Mouse (Mus musculus): Measurements from ENCODE around the gene Hdc. TPM values are rescaled to one million over a fixed set of nuclear protein-coding genes. Genes with fewer than 3 reads are reported as not detected.
A peak's percentile ranks its signal among the peaks of the same experiment; 100 is the strongest.
"Not testable (repeated sequence)": the region's sequence is repeated elsewhere in the genome, so short reads cannot be mapped to it uniquely, and the experiment has no call there.

Hdc gene
- polyA plus RNA-seq (2012; rRNA removed), result 0.66 and 1.0 TPM in 2 replicates

DNA sequence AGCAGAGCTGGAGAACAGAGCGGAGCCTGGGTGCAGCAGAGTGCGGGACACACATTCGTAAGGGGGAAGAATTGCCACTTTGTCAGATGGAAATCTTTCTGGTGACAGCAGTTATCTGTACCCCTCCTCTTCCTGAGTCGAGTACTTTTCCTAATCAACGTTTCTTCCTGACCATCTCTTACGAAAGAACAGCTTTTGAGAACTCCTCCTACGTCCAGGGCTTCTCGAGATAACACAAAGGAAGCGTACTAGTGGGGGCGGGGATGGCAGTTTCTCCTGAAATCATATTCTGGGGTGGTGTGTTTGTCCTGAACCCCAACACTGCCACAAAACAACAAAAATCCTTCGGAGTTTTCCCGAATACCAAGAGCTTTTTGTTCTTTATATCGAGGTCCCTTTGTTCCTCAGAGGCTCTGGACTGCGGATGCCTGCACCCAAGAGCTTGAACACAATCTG lies at the start of gene Hdc:
Hdc (minus strand) TSS at position 51 of the 456 bp plus-strand sequence.
- no peak for DNase-seq (ENCODE audit: extremely low spot score in 1 of 2, low spot score in 1 of 2)

DNA sequence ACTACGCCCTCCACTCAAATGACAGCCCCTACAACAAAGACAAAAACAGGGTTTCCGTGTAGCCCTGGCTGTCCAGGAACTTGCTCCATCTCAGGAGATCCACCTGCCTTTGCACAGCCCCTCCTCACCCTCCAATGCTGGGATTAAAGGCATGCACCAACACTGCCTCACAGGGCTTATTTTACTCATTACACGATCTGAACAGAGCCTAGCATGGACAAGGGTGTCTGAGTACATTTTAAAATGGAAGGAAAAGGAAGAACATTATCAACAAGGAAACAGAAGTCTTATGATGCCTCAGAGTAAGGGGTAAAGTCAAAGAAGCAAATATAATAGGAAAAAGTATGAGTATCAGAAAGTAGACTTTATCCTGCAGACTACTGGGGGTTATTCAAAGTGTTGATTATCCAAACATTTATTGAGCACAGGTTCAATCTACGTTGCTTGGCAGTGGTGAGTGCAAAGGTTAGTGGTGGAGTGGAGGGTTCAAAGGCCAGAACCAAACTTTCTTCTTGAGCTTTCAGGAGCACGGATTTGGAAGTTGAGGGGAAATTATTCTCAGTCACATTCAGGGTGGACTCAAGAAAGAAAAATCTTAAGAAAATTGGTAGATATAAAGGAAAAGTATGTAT lies 49.6 kb upstream of the Hdc start:
- no peak for DNase-seq (ENCODE audit: extremely low spot score in 1 of 2, low spot score in 1 of 2)

DNA sequence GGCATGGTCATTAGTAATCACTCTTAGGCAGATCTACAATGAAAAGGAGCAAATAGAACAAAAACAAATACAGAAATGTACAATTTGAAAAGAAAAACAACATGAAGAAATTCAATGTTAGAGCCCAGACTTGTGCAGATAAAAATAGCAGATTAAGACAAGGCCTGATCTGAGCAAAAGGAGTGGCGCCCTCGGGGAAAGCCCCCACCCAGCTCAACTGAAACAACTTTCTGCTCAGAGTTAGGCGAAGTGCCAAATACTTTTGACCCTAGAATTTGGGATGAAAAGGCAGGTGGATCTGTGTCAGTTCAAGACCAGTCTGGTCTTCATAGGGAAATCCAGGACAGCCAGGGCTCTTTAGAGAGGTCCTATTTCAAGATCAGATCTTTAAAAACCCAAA lies 46.9 kb upstream of the Hdc start:
- no peak for DNase-seq (ENCODE audit: extremely low spot score in 1 of 2, low spot score in 1 of 2)

DNA sequence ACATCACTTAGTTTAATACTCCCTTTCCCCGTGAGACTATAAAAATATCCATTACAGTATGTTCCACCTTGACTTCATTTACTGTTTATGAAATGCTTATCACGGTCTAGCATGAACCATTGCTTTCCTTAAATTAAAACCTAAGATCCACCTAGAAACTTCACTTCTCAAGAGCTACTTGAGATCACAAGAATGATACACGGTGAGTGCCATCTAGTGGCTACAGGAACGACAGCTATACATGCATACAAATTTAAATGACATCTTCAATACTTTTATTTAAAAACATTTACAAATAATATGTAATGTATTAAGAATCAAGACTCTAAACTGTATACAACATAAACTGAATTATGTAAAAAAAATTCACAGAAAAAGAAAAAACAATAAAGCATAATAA lies 44.4 kb upstream of the Hdc start:
- peak in 1 of 2 experiments; percentile 42 for DNase-seq (ENCODE audit: extremely low spot score in 1 of 2, low spot score in 1 of 2)

DNA sequence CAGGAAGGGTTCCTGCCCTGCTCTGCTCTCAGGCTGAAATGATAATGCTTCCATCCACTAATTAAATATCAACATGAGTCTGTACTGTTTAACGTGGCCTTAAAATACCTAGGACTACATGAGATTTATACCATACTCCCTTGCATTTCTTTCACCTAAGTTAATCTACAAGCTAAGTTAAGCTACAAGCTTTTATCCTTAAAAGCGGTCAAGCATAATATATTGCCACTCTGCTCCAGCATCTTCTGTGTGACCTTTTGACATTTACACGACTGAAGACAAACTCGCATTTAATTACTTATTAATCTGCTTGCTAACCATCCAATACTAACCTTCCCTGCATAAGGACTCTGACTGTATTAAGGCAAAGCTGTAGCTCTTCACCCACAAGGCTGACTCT lies 33.8 kb upstream of the Hdc start:
- DNase-seq (ENCODE audit: extremely low spot score in 1 of 2, low spot score in 1 of 2), result no peak

DNA sequence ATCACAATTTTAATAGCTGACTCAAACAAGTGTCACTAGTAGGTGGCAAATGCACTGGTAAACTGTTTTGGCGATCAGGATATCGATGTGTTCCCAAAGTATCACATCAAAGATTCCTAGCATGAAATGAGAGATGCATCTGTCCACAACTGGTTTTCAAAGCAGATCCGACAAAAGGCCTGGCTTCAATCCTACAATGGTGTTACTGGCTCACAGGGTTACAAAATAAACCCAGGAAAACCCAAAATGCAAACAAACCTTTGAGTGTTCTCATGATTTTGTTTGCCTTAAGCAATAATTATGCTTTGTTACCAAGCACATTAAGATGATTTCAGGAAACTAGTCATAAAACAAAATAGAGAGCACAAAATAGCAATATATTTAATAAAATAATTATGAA lies 28.7 kb upstream of the Hdc start:
- no peak for DNase-seq (ENCODE audit: extremely low spot score in 1 of 2, low spot score in 1 of 2)

DNA sequence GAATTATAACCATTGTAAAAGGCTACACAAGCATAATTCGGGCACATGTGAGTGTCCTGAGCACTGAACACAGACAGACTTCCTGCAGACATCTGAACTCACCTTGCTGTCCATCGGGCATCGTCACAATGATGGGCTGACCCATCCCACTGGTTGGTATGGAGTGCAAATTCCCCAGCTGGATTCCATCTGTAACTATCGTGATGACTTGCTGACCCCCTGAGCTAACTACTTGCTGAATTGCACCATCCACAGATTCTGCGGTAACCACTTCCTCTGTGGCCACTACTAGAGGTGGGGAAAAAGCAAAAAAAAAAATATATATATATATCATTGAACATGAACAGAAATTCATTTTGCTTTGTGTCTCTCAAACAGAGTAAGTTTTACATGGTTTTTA lies 27.4 kb upstream of the Hdc start:
- DNase-seq (ENCODE audit: extremely low spot score in 1 of 2, low spot score in 1 of 2), result no peak

DNA sequence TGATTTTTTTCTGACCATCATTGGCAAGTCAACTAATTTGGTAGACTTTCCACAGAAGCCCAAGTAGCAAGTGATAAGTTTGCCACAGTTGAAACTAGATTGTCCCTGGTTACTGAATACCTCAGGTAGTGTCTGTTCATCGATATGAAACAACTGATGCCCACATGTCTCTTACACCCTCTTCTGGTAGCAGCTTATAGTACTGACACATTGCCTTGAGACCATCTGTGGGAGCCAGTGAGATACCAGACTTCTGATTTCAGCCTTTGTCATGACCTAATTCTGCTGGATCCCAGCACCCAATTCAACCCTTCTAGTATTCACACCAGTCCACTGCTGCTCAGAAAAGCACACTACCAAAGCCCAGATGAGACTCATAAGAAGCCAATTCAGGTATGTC lies 25.7 kb upstream of the Hdc start:
- DNase-seq (ENCODE audit: extremely low spot score in 1 of 2, low spot score in 1 of 2), result no peak

DNA sequence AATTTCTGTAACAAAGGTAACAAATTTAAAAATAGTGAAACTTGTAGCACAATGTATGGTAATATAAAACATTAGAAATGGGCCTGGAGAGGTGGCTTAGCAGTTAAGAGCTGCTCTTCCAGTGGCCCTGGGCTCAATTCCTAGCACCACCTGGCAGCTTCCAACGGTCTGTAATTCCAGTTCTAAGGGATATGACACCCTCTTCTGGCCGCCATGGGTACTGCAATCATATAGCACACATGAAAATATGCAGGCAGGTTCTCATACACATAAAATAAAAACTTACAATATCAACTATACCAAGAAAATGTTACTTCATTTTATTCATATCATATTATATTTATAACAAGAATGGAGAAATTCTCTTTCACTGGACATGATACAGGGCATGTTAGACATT lies 21.2 kb upstream of the Hdc start:
- no peak for DNase-seq (ENCODE audit: extremely low spot score in 1 of 2, low spot score in 1 of 2)

DNA sequence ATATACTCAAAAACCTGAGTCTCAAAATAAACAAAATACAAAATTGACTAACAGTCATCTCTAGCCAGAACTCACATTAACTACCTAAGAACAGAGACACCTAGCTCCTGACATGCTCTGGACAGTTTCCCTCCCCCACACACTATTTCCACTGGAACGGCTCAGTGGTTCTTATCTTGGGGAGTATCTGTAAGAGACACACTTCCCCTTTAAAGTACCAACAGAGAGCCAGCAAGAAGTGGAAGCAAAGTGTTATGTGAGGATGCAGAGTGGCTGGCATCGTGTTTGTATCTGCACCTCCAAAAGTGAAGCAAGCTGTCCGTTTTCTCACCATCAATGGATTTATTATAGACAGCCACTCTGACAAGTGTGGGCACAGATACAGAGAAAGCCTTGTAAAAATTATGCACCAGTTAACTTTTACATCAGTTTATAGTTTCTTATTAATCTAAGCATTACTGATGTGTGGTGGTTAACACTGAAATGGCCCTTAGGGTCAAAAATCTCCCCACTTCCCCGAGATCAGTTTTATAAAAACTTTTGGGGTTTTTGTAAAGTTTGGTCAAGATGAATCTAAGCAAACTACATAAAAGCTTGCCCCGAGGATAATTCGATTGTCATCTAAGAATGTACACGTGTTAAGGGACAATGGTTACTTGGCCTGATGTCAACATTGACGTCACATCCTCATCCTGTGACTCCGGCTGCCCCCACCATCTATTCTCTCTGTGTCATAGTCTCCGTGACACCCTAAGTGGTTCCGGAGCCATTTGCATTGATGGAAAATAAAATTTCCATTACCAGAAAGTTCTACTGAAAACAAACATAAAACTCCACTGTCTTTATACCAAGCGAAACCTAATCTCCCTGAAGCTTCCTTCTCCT lies 17.1 kb upstream of the Hdc start:
- no peak for DNase-seq (ENCODE audit: extremely low spot score in 1 of 2, low spot score in 1 of 2)

DNA sequence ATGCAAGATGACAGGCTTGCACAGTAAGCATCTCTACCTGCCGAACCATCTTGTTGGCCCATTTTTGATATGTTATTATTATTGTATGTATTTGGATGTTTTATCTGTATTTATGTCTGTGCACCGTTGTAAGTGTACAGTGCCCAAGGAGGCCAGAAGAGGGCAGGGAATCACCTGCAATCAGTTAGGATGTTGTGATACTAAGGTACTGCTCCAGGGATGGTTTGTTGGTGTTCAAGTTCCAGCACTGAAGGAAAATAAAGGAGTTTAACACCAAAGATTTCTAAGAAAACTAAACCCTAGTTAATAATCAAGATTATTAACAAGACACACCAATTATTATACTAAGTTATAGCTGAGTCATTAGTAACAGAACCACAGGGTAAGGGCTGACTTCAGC lies 14.1 kb upstream of the Hdc start:
- DNase-seq (ENCODE audit: extremely low spot score in 1 of 2, low spot score in 1 of 2), result no peak

DNA sequence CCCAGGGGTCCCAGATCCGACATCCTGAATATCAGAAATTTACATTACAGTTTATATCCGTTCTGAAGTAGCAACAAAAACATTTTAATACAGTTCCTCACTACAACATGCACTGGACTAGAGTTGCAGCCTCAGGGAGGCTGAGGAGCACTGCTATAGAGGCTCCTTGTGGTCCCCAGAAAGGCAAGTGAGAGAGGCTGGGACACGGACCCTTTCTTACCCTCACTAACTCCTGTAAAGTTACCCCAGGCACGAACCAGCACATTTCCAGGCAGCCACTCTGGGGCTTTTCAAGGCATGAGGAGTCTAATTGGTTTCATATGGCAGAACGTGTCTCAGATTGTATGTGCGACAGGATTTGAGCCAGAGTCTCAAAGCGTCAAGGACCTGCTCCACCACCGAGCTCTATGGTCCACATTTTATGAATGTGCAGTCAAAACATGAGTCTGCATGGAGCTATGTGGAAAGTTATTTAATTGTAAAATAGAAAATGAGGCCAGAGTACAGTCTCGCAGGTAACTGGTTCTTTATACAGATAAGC lies 9.4 kb upstream of the Hdc start:
- no peak for DNase-seq (ENCODE audit: extremely low spot score in 1 of 2, low spot score in 1 of 2)

DNA sequence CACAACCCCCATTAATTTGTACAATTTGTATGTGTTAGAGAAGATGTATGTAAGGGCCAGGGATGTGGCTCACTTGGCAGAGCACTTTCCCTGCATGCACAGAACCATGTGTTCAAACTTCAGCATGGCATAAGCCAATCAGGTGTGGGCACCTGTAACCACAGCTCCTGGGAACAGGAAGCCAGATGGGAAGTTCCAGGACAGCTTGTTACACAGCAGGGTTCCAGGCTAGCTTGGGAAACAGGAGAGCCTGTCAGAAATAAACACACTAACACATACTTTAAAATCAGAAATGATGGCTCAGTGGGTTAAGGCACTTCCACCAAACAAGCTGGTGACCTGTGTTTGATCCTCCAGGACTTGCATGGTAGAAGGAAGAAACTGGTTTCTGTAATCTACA lies 4.0 kb upstream of the Hdc start:
- no peak for DNase-seq (ENCODE audit: extremely low spot score in 1 of 2, low spot score in 1 of 2)

DNA sequence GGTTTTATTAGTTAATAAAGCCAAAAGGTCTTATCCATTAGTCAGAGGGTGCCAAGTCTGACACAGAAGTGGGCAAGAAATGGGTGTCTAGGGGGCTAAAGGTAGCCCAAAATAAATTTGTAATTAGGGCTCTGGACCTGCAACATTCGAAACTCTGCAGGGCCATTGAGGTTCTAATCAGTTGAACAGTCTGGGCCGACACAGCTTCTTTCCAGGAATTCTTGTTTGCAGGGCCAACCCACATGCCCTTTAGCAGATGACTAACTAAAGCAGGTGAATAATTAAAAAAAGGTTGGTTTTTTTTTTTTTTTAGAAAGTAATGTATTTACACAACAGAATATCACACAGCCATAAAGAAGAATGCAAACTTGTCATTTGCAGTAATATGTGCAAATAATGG lies 3.4 kb upstream of the Hdc start:
- no peak for DNase-seq (ENCODE audit: extremely low spot score in 1 of 2, low spot score in 1 of 2)

DNA sequence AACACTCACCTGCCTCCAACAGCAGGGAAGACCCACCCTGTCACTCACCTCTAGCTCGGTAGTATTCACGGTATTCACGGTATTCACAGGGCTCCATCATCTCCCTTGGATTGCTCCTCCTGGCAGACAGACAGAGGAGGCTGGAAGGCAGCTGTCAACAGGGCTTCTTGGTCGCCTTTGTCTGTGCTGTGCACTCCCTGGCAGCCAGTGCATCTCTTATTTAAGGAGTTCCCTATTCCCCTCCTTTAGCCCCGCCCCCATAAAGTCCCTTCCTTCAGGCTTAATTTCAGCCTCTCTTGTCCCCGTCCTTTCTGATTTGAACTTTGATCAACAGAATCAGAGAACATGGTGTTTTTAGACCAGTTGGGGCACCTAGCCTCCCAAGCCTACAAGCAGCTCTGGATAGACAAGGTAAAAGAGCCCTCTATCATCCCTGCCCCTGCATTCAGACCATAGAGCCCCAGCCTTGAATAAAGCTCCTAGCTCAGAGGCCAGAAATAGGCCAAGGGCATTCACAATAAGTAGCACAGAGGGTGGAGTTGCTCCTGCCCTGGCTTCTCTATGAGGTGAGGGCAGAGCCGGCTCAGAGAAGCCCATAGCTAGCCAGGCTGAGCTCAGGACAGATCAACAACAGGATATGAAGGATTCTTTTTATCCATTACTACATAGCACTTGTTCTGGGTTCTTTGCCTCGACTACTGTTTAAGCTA lies 474 bp downstream of the Hdc start:
- no peak for DNase-seq (ENCODE audit: extremely low spot score in 1 of 2, low spot score in 1 of 2)

DNA sequence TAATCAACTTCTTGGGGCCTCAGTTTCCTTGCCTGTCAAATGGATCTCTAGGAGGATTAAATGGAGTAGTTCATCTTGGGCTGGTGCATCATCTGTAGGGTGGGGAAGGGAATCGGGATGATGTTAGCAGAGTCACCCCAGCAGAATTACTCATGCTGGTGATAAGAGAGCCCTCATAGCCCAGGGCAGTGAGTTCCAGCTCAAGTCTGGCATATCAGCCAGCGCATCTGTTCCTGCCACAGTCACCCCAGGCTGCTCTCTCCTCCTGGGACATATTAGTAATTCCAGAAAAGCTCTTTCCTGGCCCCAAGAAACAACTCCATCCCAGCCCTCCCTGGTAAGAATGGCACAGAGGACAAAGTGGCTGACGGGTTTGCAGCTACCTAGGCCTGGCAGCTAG lies 3.7 kb downstream of the Hdc start:
- DNase-seq (ENCODE audit: extremely low spot score in 1 of 2, low spot score in 1 of 2), result no peak

DNA sequence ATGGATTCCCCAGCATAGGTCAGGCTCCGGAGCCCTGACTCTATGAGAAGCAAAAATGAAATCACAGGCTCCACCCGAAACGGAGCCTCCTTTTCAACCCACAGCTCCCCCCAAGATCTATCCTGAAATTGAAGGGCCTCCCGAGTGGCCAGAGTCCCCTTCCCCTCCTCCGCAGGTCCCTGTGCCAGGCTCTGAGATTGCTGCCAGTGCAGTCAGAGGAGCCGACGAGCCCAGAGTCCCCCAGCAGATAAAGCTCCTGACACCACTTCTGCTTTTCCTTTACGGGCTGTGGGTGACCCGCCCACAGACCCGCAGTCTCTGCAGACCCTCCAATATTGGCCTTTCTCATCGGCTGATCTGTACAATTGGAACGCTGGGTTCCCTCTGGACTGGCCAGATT lies 9.5 kb downstream of the Hdc start:
- not testable (repeated sequence) for DNase-seq (ENCODE audit: extremely low spot score in 1 of 2, low spot score in 1 of 2)

DNA sequence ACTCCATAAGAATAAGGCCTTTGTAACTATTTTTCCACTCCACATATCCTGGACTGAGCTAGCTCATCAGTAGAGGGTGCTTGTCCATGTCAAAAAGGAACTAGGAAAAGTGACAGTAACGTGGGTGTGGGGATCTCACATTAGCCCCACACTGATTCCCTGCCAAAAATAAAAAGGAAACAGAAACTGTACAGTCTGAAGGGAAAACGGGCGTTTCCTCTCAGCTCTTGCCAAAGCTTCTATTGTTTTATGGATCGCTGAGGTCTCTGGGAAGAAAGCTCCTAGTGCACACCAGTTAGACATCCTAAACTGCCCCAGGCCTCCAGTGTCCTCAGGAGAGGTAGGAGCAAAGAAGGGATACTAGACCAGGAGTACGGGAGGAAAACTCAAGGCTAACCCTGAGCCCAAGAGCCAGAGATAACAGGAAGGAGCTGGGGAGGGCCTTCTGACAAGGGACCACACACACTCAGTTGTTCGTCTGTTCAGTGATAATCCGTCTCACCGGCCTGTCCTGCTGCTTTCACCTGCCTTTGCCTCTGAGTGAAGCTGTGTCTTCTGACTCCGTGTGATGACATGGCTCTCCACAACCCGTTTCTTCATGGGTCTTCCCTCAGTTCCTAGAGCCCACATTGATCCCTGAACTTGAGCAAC lies 11.4 kb downstream of the Hdc start:
- DNase-seq (ENCODE audit: extremely low spot score in 1 of 2, low spot score in 1 of 2), result no peak

DNA sequence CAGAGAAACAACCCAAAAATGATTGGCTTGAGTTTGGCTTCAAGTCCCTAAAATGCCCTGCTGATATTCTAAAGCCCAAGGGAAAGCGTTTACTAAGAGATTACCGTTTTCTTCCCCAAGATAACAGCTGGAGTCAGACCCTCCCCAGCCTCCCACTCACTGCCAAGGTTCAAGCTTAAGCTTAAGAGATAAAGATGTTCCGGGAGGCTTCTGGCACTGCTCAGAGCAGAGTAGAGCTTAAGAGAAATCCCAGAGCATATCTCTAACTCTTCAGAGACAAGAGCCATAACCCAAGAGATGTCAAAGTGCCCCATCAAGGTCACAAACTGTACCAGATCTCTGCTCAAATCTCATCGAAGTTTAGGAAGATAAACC lies 12.4 kb downstream of the Hdc start:
- no peak for DNase-seq (ENCODE audit: extremely low spot score in 1 of 2, low spot score in 1 of 2)

DNA sequence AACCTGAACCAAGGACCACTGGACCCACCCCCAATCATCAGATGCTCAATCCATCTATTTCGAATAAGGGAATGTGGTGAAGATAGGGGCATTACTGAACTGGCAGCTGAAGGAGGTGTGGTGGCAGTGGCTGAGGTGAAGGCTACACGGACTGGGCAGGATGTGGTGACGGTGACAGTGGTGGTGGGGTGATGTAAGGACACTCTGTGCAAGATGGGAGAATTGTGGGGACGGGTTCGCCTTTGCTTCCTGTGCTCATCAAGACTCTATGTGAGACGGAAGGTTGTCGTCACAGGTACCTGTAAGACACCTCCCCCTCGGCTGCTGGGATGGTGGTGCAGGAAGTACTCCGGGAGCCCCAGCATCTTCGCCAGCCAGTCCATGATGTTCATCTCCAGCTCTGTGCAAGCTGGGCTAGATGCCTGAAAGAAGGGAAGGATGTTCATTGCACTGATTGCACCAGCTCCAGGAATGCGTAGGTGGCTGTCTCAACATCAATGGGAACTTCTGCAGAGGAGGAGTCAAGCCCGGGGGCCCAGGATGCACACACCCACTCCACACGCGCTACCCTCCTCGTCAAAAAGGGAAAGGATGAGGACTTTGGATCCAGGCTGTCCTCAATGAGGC lies 12.9 kb downstream of the Hdc start:
- DNase-seq (ENCODE audit: extremely low spot score in 1 of 2, low spot score in 1 of 2), result peak in 1 of 2 experiments; percentile 26

All from frontal cortex, adult 2 months (tissue).